Mouse (Mus musculus) liver, embryonic 14.5 days (tissue): Measurements from ENCODE around the gene Vegfc. TPM values are rescaled to one million over a fixed set of nuclear protein-coding genes. Genes with fewer than 3 reads are reported as not detected.

Source experiments
- ATAC-seq: fragments of 200-750 bp; cut with Nextera tagmentation; 2 replicates; pipeline ENCODE4 v1.8.0; 2017; ENCODE audit warnings: moderate number of reproducible peaks, mild to moderate bottlenecking, moderate library complexity; ENCODE audit not compliant: insufficient read depth
- DNase-seq, 3 experiments: peaks; one replicate each; pipeline ENCODE4 v3.0.0-alpha.2; 2012 to 2013; ENCODE audit warnings: low read depth in 3 of 3, low spot score in 3 of 3
- H3K27ac ChIP-seq: fragments of 300-500 bp; sonication (generic); 2 replicates; pipeline ENCODE4 v1.5.1; 2014; ENCODE audit warnings: moderate library complexity, mild to moderate bottlenecking, control low read depth, inconsistent platforms
- H3K27me3 ChIP-seq: fragments of 300-500 bp; sonication (generic); 2 replicates; pipeline ENCODE4 v1.6.1; 2014; ENCODE audit warnings: mild to moderate bottlenecking, low read length, moderate library complexity; ENCODE audit not compliant: control insufficient read depth, insufficient read depth
- H3K36me3 ChIP-seq: fragments of 300-500 bp; sonication (generic); replicated peaks from 2 replicates; pipeline ENCODE4 v1.6.1; 2014; ENCODE audit warnings: low read depth; ENCODE audit not compliant: control insufficient read depth, insufficient read depth
- H3K4me1 ChIP-seq, 2 experiments: fragments of 200-500 bp in 1 of 2; fragments of 300-500 bp in 1 of 2; sonication (generic) in 1 of 2; replicated peaks; 2 replicates each; pipeline ENCODE4 v1.6.1; 2012 to 2014; ENCODE audit warnings: antibody characterized with exemption in 1 of 2, inconsistent platforms in 1 of 2, low read length in 1 of 2; ENCODE audit not compliant: control insufficient read depth in 2 of 2, insufficient read depth in 2 of 2
- H3K4me2 ChIP-seq: fragments of 300-500 bp; sonication (generic); 2 replicates; pipeline ENCODE4 v1.6.1; 2014; ENCODE audit warnings: low read depth, mild to moderate bottlenecking, control low read depth, moderate library complexity
- H3K4me3 ChIP-seq, 2 experiments: fragments of 200-500 bp in 1 of 2; fragments of 300-500 bp in 1 of 2; sonication (generic) in 1 of 2; 2 replicates each; pipeline ENCODE4 v1.5.1; 2012 to 2014; ENCODE audit warnings: low read depth in 2 of 2, low read length in 2 of 2, mild to moderate bottlenecking in 2 of 2, control low read depth in 1 of 2, inconsistent platforms in 1 of 2, moderate library complexity in 1 of 2; ENCODE audit not compliant: insufficient read depth in 1 of 2
- H3K9ac ChIP-seq: fragments of 300-500 bp; sonication (generic); replicated peaks from 2 replicates; pipeline ENCODE4 v1.6.1; 2014; ENCODE audit warnings: mild to moderate bottlenecking, control low read depth, moderate library complexity
- H3K9me3 ChIP-seq: fragments of 300-500 bp; sonication (generic); 2 replicates; pipeline ENCODE4 v1.6.1; 2016; ENCODE audit warnings: low read length, mixed read lengths; ENCODE audit not compliant: control insufficient read depth
- CTCF ChIP-seq: IDR thresholded peaks from 2 replicates; pipeline ENCODE4 v1.5.1; 2016; ENCODE audit warnings: antibody characterized with exemption, low read depth, control low read depth
- EP300 ChIP-seq: IDR thresholded peaks from 2 replicates; pipeline ENCODE4 v1.6.1; 2016; ENCODE audit warnings: antibody characterized with exemption, low read depth
- WGBS: fragments of 180-500 bp; shearing (Covaris S2); extraction: QIAGEN DNeasy Blood & Tissue Kit; methylation state at CpG from one replicate; pipeline ENCODE4 v1.1.7; 2014; ENCODE audit not compliant: insufficient replicate concordance; 5-methylcytosine and 5-hydroxymethylcytosine counted together
- polyA plus RNA-seq, 2 experiments: library from polyadenylated mRNA; depleted of rRNA in 1 of 2; stranded (reverse) in 1 of 2; unstranded in 1 of 2; fragments of >200 nt; fragmentation: Nextera tagmentation in 1 of 2; extraction: Ambion mirVana in 1 of 2; gene quantifications; 2 replicates each; pipeline versions ENCODE4 v1.2.1 to v1.2.3; 2012 to 2014

Vegfc gene
- polyA plus RNA-seq (2012; rRNA removed) = 0.90 and 1.1 TPM in 2 replicates
- polyA plus RNA-seq (2014; fragmentation: Nextera tagmentation; extraction: Ambion mirVana) = 1.4 and 1.5 TPM in 2 replicates

GRCm38 (mm10) chr8:54077271-54078120 lies at the start of gene Vegfc:
Gene Vegfc (plus strand): TSS chr8:54077606.
- H3K4me2 ChIP-seq = peak within 1 kb of the TSS; percentile 54
- H3K27me3 ChIP-seq = peaks cover 11% of the 10 kb centered on the region
- ATAC-seq (peak; percentile 67), DNase-seq (no peak)
- H3K36me3 ChIP-seq = no peaks in the 10 kb centered on the region
- peak within 1 kb of the TSS; percentile 27; the same call in 1 of the 2 replicates for H3K9ac ChIP-seq
- TF ChIP-seq EP300 = no peak
- no peak for TF ChIP-seq CTCF
- no peaks in the 10 kb centered on the region for H3K9me3 ChIP-seq
- no peak within 1 kb of the TSS for H3K27ac ChIP-seq
- H3K4me3 ChIP-seq = peak within 1 kb of the TSS; percentile 47 to 59
- H3K4me1 ChIP-seq = no peaks in the 10 kb centered on the region
- WGBS = 1% methylated on average over 73 of the region's 79 CpGs

DNA sequence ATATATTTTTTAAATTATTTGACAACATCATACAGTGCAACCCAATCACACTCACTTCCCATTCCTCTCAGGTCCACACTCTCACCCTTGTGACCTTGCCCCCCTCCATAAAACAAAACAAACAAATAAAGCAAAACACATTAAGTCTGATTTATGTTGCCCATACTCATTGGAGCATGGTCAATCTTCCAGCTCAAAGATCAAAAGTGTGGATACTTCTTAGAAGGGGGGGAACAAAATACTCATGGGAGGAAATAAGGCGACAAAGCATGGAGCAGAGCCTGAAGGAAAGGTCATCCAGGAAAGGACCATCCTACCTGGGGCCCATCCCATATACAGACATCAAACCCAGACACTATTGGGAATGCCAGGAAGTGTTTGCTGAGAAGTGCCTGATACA lies 42.8 kb upstream of the Vegfc start:
- Histone ChIP-seq H3K9me3 (no peaks in the 10 kb centered on the region), H3K4me3 (no peak overlapping the region), H3K9ac (no peak overlapping the region), H3K27me3 (no peaks in the 10 kb centered on the region), H3K4me2 (no peak overlapping the region), H3K27ac (no peak overlapping the region), H3K36me3 (no peaks in the 10 kb centered on the region), H3K4me1 (no peaks in the 10 kb centered on the region)
- DNase-seq (no peak), ATAC-seq (no peak)
- no peak for TF ChIP-seq CTCF
- TF ChIP-seq EP300 = no peak
- 32% methylated on average over 1 of the region's 1 CpGs for WGBS

GRCm38 (mm10) chr8:54042601-54043000 lies 34.8 kb upstream of the Vegfc start:
- Histone ChIP-seq H3K4me1 (no peaks in the 10 kb centered on the region), H3K9ac (no peak overlapping the region), H3K27me3 (no peaks in the 10 kb centered on the region), H3K9me3 (no peaks in the 10 kb centered on the region), H3K36me3 (no peaks in the 10 kb centered on the region), H3K27ac (no peak overlapping the region), H3K4me3 (no peak overlapping the region), H3K4me2 (no peak overlapping the region)
- DNase-seq (no peak), ATAC-seq (no peak)
- no peak for TF ChIP-seq CTCF
- TF ChIP-seq EP300 = no peak
- 26% methylated on average over 1 of the region's 1 CpGs for WGBS

DNA sequence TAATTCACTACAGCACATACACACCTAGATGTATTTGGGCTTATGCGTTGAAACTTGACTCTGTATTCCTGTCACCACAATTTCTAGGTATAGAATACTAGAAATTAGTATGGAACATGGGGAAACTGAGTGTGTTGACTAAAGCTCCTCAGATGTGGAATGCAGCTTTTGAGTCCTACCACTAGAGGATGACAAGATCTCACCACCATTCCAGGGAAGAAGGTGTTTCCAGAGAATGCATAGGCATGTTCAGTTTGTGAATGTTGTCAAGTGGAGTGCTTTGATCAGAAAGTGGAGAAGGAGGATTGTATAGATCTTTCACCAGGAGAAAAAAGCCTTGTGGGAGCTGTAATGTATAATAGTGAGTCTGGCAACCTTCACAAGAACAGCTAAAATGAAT lies 33.9 kb upstream of the Vegfc start:
- no peak for ATAC-seq
- Histone ChIP-seq H3K4me2 (no peak overlapping the region), H3K9me3 (no peaks in the 10 kb centered on the region), H3K27me3 (no peaks in the 10 kb centered on the region), H3K4me1 (no peaks in the 10 kb centered on the region), H3K36me3 (no peaks in the 10 kb centered on the region), H3K4me3 (no peak overlapping the region), H3K27ac (no peak overlapping the region), H3K9ac (no peak overlapping the region)
- DNase-seq = no peak
- TF ChIP-seq EP300 (no peak), CTCF (0 out of 2 replicates have a peak, but pooled peaks have one; percentile 21)
- 59% methylated on average over 1 of the region's 1 CpGs for WGBS

DNA sequence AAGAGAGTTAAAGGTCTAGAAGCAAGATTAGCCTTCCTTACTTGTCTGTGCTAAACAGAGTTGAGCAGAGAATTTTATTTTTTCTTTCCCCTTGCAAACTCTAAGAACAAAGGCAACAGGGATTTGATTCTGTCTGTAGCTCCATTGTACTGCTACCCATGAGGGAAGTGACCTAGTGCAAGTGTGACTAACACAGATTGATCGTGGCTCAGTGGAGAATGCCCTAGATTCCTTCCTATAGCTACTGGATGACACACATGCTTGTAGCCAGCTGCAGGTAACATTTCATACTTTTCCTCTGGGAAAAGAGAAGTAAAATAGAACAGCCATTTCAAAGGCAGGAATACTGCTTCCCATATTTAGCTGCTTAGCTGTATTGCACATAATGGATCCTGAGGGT lies 24.2 kb upstream of the Vegfc start:
- Histone ChIP-seq H3K4me3 (no peak overlapping the region), H3K4me1 (no peaks in the 10 kb centered on the region), H3K9ac (no peak overlapping the region), H3K36me3 (no peaks in the 10 kb centered on the region), H3K27ac (no peak overlapping the region), H3K27me3 (no peaks in the 10 kb centered on the region), H3K9me3 (no peaks in the 10 kb centered on the region), H3K4me2 (no peak overlapping the region)
- ATAC-seq (no peak), DNase-seq (no peak)
- TF ChIP-seq CTCF = no peak
- TF ChIP-seq EP300 = no peak
- 15% methylated on average over 1 of the region's 1 CpGs for WGBS
